Mouse (Mus musculus): ENCODE measurements around the gene Rhoh.

GRCm38 (mm10) chr5:65846958-65847357, 14.1 kb upstream of the Rhoh start:
- TF ChIP-seq CTCF (IDR thresholded peaks at IDR 0.05; ENCODE audit: control insufficient read depth, insufficient read depth, insufficient replicate concordance, low read depth, low read length) (no peak), POLR2A (IDR thresholded peaks at IDR 0.05; ENCODE audit: control insufficient read depth, low read depth, low read length) (no peak)
